Mouse (Mus musculus): ENCODE results near the gene Atp8b3.

Gene Atp8b3

DNA sequence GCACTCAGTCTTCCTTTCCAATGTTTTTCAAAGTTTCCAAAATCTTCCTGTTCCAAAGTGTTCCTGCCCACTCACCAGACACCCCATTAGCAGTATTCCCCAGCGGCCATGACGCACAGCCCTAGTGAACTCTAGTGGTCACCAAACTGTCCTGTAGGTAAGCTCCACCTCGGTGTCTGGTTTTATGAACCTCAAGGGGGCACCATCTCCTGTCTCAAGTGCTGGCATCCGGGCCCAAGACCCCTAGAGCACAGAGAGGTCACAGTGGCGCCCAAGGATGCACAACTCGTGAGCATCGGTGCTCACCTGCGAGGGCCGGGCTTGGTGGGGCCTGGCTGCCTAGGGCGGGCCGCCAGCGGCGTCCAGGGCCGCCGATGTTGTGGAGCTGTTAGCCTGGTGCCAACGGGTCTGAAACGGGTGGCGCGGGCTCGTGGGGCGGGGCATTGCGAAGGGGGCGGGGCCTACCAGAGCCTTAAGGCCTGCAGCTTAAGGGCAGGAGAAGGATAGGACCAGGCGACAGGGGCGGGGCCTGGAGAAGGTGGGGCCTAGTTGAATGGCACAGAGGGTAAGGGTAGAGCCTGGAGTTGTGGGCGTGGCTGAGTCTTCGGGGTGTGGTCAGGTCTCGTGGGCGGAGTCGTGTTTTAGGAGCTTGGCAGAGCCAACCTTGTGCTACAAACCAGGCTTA lies at the start of gene Atp8b3:
Gene Atp8b3 (minus strand): TSS at position 415 of the 685 bp plus-strand sequence.
- DNase-seq = peak; percentile 95

DNA sequence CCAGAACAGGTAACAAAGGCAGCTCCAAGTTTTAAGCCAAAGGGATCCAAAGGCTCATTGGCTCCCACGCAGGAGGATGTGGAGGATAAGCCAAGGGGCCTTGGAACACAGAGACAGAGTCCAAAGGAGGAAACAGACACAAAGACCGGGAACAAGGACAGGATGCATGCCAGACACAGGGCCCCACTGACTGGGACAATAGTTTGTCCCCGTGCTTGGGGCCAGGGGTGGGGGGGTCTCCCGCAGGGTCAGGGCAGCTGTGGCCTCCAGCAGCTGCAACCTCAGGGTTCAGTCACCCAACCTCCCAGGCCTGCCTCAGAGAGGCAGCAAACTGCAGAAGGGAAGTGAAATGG lies 48.4 kb upstream of the Atp8b3 start:
- peak; percentile 13 for DNase-seq

DNA sequence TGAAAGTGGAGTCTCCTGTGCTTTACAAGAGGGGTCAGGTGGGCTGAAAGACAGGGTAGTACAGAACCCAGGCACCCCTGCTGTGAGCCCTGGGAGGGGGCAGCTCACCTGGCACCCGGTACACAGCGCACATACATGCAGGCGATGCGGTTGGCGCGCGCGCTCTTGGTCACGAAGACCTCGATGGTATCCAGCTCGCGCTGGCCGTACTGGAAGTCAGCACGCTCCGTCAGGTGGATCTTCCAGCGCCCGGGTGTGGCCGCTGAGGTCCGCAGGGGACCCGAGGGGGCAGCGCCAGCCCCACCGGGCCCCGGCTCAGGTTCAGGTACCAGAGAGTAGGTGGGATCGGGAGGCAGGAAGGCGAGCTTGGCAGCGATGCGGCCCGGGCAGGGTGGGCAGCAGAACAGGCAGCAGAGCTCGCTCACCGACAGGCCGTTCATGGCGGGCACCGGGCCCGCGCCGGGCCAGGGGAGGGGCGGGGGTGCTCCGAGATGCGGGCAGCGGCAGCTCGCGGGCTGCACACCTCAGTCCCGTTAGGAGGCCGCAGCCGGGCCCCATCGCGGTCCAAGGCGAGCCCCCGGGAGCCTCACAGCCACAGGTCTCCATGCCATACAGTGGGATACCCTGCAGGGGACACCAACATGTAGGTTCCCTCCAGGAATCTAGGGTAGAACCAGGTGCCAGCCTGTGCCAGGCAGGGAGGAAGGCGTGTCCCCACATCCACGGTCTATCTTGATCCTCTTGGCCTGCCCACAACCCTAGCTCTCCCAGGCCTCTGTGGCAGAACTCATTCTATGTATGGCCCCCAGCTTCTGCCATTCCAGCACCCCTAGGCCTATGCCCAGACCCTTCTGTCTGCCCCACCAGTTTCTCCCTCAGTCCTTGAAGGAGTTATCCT lies 47.7 kb upstream of the Atp8b3 start:
- DNase-seq = peak; percentile 31

DNA sequence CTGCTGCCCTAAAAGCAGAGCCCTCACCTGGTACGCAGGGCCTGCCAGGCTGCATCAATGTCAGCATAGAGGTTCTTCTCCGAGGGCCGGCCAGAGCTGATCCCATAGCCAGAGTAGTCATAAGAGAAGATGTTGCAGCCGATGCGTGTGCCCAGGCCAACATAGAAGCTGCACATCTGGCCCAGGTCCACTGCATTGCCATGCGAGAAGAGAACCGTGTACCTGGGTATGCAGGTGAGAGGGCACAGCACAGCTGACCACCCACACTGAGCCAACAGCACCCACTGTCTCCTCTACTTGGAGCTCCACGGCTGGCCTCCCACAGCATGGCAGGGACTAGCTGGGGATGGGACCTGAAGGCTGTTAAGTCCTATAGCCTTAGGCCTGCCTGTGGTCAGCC lies 46.7 kb upstream of the Atp8b3 start:
- DNase-seq = peak; percentile 19

DNA sequence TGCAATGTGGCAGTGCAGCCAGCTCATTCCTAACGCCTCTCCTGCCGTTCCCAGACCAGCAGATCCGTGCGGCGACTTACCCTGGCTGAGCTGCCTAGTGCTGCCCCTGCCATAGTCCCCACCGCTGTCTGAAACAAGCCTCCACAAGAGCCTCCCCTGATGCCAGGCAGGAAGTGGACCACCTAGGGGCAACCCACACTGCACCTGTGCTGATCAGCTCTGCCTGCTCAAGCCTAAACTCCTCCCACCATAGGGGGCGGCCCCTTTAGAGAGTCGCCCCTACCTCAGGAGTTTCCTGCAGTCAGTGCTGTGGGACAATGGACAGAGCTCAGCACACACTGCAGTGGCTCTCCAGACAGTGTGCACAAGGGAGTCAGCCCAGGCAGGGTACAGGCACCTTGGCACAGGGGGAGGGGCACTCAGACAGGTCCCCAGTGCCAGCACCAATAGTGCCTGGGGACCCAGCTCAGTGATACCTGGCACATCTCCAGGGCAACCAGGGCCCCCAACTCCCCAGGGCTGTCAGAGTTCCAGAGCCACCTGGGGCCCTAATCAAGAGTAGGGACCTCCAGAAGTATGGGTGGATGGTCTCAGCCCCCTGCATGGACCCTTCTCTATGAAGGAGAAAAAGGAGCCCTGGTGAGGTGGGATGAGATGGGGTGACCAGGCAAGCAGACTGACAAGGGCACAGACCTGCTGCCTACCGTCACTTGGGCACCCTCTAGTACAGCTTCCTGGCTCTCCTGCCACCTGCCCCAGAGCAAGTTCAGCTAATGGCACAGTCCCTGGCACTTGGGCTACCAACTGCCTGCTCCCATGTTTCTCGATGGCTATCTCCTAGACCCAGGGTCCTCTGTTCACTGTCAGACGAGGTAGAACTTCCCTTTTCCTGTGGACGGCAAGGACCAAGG lies 46.0 kb upstream of the Atp8b3 start:
- DNase-seq = peak; percentile 72

DNA sequence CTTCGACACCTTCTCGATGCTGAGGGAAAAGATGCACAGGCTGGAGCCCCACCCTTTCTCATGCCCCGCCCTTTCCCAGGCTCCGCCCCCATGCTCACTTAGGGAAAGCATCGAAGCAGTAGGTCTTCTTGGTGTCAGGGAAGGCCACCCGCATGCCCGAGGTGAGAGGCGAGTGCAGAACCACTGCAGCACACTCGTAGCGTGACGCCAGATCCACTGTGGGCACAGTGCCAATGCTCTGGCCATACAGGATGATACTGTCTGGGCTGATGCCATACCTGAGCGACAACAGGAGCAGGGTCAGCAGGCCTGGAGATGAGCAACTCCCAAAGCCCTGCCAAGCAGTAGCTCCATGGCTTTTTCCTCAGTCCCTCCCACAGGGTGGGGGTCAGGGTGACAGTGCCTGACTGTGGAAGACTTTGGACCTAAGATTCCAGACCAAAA lies 45.1 kb upstream of the Atp8b3 start:
- DNase-seq = peak; percentile 66

DNA sequence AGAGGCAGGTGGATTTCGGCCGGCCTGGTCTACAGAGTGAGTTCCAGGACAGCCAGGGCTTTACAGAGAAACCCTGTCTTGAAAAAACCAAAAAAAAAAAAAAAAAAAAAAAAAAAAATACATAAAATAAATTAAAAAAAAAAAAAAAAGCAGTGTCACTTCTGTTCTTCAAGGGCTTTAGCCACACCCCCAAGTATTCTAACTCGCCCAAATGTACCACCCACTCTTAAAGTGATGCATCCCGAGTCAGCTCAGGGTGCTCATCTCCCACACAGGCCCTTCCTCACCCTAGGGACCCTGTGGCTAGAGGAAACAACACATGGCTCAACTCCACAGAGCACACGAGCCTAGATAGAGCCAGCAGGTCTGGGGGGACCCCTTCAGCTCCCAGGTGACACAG lies 44.1 kb upstream of the Atp8b3 start:
- DNase-seq = no peak

DNA sequence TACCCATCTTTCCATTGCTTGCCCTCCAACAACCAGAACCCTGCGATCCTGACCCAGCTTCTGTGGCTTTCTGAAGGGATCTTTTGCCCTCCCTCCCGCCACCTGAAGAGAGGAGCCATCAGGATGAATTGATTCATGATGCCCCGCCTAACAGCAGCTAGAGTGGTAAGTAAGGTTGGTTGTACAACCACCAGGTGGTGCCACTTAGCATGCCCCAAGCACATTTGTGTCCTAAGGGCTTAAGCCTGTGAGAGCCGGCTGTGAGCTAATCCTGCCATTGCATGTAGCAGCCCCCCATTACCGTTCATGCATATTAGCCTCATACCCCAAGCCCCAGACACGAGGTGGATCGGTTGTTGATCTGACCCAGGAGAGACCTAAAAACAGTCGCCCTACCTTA lies 40.0 kb upstream of the Atp8b3 start:
- peak; percentile 84 for DNase-seq

DNA sequence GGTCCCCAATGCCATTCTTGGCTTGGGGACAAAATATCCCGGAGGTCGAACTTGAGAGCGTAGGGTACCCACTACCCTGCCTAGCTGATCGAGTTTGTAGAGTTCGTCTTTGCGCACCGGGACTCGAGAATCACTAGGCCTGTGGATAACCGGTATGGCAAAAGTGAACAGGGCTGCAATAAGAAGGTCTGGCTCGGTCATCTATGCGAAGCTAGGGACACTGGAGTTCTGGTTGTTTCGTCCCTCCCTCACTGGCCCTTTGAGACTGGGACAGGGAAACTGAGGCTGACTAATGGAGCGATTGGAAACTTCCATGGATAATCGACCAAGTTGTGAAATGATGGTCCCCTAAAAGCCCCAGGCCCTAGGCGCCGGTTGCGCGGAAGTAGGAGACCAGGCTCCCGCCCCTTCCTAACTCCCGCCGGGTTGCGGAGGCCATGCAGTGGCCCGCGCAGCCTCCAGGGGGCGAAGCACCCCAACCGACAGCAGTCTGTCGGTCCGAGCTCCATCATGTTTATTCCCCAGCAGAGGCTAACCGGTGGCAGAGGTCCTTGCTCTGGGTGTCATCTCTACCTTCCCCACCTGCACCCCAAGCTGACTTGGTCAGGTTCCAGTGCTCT lies 39.3 kb upstream of the Atp8b3 start:
- peak; percentile 90 for DNase-seq

DNA sequence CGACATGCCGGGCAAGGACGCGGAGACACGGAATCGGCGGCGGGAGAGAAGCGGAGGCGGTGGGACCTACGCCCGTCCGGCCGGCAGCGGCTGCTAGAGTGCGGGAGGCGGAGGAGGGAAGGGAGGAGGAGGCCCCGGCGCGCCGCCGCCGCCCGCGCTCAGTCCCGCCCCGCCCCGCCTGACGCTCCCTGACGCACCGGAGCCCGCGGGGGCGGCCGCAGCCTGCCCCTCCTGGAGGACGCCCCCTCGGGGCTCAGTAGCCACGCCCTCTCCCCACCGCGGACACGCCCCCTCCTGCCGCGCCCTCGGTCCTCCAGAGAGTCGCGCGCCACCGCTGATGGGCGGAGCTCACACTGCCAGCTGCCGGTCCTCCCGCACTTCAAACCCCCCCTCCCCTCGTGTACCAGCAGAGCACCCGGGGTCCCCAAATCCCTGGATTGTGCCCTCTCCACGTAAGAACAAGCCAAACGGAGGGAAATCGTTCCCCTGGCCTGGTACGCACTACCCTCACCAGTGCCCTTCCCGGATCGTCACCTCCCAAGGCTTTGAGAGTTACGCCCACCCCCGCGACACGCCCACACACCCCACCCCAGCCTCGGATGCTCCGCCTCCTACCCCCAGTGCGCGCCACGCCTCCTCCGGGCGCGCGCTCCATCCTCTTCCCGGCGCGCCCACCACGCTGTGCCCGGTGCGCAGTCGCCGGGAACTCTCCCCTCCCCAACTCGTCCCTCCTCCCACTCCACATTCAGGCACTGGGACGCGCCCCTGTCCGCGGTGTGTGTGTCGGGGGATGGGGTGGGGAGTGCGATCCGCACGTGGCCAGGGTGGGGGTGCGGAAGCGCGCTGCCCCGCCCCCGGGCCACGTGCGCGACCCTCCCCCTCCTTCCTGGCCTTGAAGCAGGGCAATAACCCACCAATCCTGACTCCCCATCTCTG lies 38.5 kb upstream of the Atp8b3 start, which contains the start of gene Klf16:
Gene Klf16 (minus strand): TSS at position 127 of the 936 bp plus-strand sequence.
- peak; percentile 99 for DNase-seq

DNA sequence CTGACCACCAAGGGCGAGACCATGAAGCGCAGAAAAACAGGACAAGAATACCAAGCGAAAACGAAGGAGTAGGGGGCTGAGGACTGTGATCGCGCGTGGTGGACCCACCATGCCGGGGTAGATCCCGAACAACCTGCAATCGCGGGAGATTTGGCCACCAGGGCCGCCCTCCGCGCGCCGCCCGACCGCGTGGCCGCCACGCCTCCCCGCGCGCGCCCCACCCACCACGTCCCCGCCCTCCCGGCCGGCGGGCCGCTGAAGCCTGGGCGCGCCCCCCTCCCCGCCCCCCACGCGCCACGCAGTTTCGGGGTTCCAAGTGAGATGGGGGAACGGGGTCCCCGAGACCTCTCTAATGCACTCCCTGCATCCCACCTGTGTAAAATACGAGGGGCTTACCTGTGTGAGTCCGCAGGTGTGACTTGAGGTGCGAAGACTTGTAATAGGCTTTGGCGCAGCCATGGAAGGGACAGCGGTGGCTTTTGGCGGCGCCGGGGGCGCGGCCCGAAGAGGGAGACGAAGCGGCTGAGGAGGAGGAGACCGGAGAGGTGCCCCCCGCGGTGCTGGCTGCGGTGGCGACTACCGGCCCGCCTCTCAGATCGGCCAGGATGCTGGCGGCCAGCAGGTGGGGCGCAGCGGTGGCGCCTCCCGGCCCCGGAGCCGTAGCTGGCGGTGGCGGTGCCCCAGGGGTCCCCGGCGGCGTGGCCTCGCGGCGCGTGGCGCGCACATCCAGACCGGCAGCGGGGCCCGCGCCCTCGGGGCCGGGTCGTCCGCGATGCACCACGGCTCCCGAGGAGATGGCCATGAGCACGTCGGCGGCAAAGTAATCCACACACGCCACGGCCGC lies 37.6 kb upstream of the Atp8b3 start:
- peak; percentile 79 for DNase-seq

DNA sequence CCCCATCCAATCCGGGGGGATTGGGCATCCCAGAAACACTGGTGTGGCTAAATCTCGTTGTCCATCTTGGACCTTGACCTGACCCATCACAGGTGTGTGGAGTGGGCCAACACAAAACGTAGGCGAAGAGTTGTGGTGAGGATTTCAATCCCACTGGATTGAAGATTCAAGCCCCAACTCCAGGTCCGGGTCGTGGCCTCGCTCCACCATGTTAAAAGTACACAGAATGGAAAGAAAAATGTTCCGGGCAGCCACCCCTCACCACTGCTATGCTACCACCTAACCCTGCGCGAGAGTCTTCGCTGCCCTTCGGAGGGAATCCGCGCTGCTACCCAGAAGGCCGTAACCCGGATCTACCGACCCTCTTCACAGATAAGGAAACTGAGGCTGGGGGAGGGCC lies 37.0 kb upstream of the Atp8b3 start:
- no peak for DNase-seq

DNA sequence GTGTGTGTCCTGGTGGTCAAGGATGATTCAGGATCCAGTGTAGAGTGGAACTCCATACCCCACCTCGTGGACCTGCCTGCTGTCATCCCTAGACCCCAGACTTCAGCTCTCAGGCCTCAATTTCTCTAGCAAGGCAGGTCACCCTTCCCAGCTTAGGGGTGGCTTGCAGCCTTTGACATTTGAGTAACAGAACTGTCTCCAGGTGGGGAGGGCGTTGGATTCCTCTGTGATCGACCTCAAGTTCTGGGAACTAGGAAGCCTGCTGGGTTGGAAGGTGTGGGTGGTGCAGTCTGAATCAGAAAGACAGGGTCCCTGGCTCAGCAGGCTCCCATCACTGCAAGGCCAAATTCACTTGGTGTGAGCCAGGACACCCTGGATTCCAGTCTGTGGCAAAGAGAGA lies 36.0 kb upstream of the Atp8b3 start:
- DNase-seq = peak; percentile 9

DNA sequence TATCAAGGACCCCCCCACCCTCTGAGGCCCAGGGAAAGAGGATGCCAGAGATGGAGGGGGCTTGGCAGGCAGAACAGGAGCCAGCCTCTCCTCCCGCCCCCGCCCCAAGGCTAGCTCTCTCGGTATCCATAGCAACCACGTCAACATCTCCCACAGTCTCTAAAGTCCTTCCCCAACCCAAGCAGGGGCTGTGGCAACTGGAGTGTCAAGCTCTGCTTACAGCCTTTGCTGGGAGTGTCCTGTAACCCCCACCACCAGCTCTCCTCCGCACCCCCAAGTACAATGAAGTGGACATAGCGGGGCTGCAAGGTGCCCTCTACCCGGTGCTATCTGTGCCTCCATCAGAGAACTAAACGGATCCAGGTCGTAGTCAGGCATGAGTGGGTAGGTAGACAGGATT lies 35.0 kb upstream of the Atp8b3 start:
- peak; percentile 16 for DNase-seq

DNA sequence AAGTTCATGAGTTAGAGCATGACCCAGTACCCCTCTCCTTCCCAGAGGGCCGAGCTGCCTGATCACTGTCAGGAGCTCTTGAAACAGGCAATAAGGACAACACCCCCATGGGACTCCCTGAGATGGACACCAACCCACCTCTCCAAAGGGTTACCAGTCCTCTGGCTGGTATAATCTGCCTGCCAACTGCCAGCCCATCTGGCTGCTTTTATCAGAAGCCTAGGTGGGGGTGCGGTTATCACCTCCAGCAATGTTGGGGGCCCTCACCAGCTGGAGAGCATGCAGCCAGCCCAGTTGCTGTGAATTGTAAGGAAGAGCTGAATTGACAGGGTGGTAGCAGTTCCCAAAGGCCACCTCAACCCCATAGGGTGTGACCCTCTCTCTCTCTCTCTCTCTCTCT lies 33.6 kb upstream of the Atp8b3 start:
- DNase-seq = no peak

DNA sequence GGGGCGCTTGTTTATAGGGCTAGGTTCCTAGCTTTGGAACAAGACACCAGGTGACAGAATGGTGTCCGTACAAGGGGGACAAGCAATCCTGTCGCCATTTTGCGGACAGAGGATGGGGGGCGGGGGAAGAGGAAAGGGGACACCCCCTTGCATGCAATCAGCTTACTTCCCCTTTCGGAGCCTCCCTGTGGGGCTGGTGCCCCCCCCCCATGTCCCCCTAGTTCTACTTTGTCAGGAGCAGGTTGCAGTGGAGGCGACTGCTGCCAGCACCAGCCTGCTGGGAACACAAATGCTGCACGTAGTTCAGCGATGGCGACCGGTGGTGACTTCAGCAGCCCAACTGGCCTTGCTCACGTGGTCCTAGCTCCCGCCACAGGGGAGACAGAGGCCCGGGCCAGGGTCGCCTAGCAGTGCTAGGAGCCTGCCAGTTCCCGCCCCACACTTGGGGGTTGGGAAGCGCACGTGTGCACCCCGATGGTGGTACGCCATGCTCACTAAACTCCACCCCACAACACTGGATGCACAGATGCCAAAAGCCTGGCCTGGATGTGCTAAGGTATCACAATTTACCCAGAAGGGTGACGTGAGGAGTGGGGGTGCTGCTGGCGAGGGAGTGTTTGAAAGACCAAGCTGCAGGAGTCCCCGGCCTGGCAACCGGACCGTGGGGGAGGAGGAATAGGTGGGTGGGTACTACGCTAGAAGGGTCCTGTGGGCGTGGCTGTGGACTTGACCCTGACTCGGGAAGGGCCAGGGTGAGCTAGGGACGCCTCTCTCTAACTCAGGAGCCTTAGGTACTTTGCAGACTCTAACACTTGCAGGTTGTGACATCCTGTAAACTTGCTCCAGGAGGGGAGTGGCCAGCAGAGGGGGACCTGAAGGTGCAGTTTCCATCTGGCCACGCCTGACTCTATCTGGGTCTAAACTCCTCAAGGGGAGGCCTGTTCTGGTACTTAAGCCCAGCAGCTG lies 32.2 kb upstream of the Atp8b3 start:
- DNase-seq = peak; percentile 57

DNA sequence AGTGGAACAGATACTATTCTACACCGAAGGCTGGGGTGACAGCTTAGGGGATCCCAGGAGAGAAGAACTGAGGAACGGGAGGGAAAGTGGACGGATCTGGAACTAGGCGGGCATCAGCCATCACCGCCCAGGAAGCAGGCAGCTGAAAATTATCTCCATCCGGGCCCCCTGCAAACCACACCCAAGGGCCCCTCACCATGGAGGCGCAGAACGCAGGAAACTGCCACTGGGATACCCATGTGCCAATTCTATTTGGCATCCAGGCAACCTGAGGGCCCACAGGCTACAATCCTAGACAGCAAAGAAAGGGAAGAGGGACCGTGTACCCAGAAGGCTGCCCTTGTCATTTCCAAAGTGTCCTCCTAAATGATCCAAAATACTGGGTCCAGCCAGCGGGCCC lies 31.5 kb upstream of the Atp8b3 start:
- DNase-seq = no peak

DNA sequence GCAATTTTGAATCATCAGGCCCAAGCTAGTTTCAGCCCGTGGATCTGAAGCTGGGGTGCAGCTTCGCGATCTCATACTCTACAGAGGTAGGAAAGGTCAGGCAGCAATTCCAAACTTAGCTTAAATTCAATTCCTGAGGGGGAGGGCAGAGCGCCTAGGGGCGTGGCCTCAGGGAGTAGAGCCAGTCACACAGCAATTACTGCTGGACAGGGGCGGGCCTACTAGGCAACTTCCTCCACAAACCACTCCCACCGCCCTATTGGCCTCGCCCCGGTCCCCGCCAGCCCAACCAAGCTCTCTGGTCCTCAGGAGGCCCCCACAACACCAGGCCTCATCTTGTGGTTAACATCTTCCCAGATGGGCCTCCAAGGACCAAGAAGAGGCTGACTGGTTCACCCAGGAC lies 30.7 kb upstream of the Atp8b3 start:
- peak; percentile 68 for DNase-seq

DNA sequence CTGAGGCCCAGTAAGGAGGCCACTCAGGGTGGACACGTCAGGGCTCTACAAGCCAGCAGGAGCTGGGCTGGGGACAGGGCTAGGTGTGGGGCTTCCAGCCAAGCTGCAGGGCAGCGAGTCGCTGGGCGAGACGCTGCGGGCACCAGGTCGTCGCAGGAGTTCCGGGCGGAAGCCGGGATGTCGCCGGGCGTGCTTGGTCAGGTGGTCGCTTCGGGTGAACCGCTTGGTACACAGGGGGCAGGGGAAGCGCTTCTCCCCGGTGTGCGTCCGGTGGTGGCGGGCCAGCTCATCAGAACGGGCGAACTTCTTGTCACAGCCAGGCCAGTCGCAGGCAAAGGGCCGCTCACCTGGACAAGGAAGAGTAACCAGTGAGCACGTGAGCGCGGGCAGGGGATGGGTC lies 30.0 kb upstream of the Atp8b3 start:
- DNase-seq = no peak

Measured in thymus, postnatal 4 days (tissue).